Mouse (Mus musculus): Measurements from ENCODE around the gene Dock4.

Dock4 gene

GRCm38 (mm10) chr12:40574051-40574450, 128.3 kb downstream of the Dock4 start:
- no peak for DNase-seq

DNA sequence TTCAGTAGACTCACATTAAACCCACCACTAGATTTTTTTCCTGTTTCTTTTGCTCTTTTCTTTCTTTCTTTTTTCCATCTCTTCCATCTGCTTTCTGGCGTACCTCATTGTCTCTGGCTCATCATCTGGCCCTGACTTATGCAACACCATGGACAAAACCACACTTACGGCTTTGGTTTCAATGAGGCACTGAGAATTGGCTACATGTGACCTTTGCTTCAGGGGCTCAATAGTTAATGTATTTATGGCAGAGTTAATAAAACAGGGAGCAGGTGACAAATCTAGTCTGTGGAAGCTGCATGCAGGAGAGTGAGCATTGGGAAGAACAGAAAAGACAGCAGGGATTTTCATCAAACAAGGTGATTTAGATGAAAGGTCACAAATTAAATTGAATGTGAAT, 131.0 kb downstream of the Dock4 start:
- DNase-seq, result no peak

GRCm38 (mm10) chr12:40580351-40580750, 134.6 kb downstream of the Dock4 start:
- no peak for DNase-seq

- DNase-seq, result no peak
These were observed 135.3 kb downstream of the Dock4 start for GRCm38 (mm10) chr12:40581037-40581436.

GRCm38 (mm10) chr12:40582059-40582458, 136.3 kb downstream of the Dock4 start:
- no peak for DNase-seq

DNA sequence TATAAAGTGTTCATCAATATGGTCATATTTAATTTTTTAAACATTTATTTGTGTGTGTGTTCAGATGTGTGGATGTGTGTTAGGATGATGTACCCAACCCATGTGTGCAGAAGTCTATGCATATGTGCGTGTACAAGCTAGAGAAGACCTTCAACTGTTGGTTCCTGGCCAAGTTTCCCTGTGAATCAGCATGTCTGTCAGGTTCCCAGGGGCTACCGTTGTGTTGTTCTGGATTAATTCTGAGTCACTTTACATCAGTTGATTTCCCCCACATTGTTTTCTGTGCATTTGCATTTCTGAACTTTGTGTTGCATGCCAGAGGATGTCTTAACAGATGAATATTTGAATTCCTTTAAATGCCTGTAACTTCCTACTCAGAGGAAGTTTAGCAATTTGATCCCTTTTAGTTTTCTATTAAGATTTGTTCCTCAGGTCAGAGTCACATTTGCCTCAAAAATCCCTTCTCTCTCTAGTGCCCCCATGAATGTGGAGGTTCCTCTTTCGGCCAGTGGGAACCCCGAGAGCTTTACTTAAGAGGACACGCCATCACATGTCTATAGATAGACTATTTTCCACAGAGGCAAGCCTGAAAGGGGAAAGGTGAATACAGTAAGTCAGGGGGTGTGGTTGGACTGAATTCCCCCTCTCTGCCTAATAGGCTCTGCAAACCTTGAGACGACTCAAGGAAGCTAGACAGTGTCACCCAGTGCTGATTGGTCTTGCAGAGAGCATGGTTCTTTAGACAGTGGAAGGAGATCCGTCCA, 139.0 kb downstream of the Dock4 start:
- DNase-seq, result no peak

DNA sequence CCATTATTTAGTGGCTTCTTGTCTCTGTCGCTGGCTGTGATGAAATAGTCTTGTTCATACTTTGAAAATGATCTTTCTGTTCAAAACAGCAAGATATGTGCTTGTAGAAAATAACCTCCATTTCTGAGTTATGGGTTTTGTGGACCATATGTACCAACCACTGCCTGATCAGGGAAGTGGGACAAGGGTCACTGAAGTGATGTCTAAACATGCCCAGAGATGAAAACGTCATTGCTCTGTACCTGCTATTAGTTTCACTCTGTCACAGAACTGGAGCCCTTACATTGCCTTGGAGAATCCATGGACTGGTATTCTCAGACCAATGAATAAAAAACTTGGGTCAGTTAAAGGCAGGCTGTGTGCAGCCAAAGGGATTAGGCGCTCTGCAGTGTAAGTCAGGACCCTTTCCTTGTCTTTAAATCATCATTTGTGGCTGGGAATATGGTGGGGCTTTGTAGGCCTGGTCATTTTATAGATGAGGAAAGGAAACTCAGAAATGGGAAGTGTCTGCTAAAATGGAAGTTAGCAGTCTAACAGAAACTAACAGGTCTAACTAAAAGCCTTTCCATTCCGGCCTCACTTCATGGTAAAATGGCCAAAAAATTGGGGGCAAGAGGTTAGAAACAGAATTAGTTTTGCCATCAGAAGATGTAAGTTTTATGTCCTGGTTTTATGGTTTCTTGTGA, 139.8 kb downstream of the Dock4 start:
- DNase-seq, result no peak

GRCm38 (mm10) chr12:40594161-40594560, 148.4 kb downstream of the Dock4 start:
- DNase-seq, result no peak

DNA sequence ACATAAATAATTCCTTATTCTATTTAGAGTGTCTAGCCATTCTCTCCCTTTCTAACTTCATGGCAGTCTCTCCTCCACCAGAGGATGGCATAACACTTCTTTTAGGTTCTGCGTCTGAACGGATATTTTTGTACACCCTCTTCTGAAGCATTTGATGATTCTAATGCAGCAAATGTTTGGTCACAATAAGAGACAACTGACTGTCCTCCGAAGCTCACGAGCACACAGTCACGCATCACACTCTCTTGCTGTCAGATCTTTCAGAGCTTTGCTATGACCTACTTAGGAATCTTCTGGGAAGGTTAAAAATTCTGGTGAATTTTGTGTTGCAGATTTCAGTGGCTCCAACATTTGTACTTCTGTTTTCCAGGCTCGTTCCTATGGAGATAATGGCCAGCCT, 149.7 kb downstream of the Dock4 start:
- no peak for DNase-seq

- no peak for DNase-seq
These were observed 150.3 kb downstream of the Dock4 start for GRCm38 (mm10) chr12:40596020-40596419.

DNA sequence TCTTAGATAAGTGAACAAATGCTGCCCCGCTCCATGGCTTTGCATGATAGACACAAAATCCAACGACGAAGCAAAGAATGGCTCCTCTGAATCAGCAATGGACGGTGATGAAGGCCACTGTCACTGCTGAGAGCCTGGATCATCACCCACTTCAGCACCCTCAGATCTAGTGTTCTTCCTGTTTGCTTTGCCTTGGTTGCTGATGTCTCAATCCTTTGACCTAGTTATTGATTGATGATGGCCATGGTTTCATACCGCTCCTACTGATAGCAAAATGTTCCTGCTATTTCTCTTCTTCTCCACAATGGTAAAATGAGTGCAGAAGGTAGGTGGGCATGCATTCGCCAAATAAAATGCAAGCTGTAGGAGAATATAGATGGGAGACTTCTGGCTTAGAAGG, 150.7 kb downstream of the Dock4 start:
- DNase-seq, result no peak

GRCm38 (mm10) chr12:40599952-40600351, 154.2 kb downstream of the Dock4 start:
- no peak for DNase-seq

DNA sequence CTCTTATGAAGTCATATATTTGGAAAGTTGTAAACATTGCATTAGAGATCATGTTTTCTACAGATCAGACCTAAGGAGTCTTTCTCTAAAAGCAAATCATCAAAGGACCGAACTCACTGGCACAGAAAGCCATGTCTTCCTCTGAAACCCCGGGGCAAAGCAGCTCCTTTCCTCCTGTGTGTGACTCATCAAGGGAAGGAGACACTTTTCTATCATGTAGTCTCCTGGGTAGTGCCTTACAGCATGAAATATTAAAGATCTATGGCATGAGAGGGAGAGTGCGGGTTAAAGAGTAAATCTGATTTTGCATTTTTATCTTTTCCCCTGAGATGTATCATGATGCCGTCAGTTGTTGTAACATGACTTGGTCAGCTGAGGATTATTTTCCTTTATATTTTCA, 159.8 kb downstream of the Dock4 start:
- no peak for DNase-seq

- no peak for DNase-seq
These were observed 177.2 kb downstream of the Dock4 start for GRCm38 (mm10) chr12:40622926-40623325.

DNA sequence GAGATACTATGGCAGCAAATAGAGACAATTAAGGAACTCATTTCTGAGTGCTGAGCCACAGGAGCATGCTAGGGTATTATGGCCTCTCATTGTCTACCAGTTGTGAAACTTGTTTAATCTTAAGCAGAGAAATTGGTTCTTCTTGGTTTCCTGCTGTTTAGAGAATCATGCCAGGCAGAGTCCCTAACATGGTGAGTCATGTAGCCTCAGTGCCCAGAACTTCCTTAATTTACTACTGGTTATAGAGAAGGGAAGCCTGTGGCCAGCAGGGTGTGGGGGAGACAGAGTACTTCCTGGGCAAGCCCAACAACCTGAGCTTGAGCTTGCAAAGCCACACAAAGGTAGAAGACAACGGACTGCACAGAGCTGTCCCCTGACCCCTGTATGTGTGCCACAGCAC, 180.8 kb downstream of the Dock4 start:
- DNase-seq, result no peak

- DNase-seq, result no peak
These were observed 187.5 kb downstream of the Dock4 start for GRCm38 (mm10) chr12:40633242-40633641.

DNA sequence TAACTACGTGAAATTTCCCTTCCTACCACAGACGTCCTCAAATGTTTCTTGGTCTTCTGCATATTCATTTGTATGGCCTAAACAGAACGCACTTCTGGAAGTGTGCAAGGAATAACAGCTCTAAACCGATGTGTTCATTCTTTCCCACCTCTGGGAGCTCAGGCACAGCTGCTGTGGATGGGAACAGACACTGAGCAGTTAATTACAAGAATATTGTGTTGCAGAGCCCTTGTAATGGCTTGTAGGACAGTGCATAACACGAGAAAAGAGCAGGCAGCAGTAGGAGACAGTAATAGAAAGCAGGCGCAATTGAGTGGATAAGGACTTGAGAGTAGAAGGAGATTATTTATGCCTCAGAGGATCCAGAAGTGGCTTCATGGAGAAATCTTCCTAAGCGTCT, 188.4 kb downstream of the Dock4 start:
- no peak for DNase-seq

GRCm38 (mm10) chr12:40635991-40636390, 190.2 kb downstream of the Dock4 start:
- no peak for DNase-seq

- DNase-seq, result no peak
These were observed 191.7 kb downstream of the Dock4 start for GRCm38 (mm10) chr12:40637427-40637826.

- no peak for DNase-seq
These were observed 200.1 kb downstream of the Dock4 start for GRCm38 (mm10) chr12:40645869-40646268.

- DNase-seq, result no peak
These were observed 208.6 kb downstream of the Dock4 start for GRCm38 (mm10) chr12:40654312-40654711.

DNA sequence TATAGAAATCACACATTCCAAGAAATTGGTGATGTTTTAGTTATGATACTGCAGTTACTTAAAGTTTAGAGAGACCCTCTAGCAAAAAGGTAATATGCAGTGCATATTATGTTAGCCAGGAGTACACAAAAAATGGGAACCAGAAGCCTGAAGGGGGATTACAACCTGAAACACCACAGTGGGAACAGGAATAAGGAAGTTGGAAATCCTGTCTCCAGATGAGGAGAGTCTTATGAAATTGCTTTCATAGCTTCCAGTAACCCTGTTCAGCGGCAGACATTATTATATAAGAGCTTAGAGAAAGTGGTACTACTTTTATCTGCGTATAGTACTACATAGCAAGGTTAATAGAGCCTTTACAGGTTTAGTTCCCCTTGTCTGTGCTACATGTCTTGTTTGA, 210.1 kb downstream of the Dock4 start:
- no peak for DNase-seq

GRCm38 (mm10) chr12:40656438-40656837, 210.7 kb downstream of the Dock4 start:
- no peak for DNase-seq

DNA sequence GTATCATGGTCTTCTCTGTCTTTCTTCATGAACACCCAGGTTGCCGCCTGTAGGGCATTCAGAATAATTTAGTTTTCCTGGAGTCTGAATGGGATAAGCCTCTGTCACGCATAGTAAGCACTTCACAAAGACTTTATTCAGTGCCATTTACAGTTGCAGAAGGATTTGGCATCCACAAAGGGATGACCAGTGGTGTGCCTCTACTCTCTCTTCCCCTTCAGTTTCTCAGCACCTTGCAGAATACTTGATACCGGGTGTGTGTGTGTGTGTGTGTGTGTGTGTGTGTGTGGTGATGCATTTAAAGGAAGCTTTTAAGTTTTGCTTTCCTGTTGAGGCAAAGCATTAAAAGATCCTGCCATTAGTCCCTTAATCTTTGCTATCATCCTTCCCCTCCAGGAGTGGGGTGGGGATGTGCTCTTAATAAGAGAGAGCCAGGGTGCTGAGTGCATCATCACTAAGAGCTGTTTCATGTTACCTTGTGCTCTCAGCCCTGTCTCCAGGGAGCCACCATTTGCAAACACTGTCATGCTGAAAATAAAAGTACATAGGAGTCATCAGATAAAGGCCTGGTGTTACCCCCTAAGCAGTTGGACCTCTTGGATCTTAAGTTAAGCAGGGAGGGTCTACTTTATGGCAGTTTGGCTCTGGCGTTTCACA, 211.6 kb downstream of the Dock4 start:
- no peak for DNase-seq

Data from thymus, postnatal 14 days (tissue).